Mouse (Mus musculus) ZHBTc4 (cell line): ENCODE measurements around the gene Pcgf6.
A peak's percentile ranks its signal among the peaks of the same experiment; 100 is the strongest.

Source experiments
- DNase-seq: peaks from one replicate; pipeline ENCODE4 v3.0.0-alpha.2; 2011; ENCODE audit warnings: low read depth, low spot score

Gene Pcgf6

DNA sequence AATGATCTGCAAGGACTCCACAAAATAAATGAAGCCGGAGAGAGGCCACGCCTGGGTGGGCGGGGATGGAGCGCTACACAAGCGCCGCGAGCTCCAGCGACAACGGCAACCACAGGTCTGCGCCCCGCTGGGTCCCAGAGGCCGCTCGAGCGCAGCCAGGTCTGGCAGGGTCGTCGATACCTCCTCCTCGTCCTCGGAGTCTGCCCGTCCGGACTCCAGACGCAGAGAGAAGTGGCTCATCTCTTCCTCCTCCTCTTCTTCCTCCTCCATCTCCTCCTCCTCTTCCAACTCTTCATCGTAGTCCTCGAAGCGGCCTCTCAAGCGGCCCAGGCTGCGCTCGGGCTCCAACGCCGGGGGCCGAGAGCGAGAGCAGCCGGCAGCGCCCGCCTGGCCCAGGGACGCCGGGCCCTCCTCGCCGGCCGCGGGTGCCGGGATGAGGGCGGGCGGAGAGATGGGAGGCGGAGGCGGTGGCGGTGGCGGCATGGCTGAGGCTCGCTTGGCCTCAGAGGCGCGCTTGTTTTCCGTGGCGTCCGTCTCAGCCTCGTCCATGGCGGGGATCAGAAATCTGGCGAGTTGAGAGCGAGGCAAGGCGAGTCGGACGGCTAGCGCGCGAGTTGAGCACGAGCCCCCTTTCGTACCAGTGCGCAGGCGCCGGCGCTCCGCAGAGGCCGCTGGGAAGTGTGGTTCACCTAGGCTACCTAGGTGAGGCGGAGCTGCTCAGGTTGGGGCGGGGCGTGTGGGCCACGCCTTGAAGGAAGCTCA, at the start of gene Pcgf6:
Gene Pcgf6, minus strand, starts transcription at position 636 of the 762 bp plus-strand sequence.
- DNase-seq, result peak; percentile 96

DNA sequence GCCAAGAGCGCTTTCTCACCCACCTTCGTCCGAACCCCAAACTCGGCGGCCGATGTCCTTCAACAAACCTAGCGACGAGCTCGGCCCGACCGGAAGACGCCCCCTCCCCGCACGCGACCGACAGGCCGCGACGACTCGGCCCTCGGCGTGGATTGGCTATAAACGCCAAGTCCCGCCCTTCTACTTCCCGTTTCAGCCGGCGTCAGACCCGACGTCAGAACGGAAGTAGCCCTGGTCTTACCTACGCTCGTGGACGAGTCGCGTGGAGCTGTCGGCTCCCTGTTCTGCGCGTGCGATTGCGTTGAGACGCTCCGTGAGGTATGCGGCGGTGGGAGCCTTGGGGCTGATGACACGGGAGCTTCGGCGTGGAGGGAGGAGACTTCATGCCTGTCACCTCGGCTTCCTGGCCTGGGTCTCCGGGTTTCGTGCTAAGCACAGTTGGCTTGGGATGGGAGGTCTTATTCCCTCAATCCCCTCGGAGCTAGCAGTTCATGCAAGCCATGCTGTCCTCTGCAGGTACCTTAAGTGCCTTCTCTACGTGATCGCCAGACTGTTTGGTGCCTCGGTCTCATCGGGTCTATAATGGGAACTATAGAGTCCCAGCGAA, 39.9 kb upstream of the Pcgf6 start, which contains the start of the genes Usmg5 and Pdcd11:
Gene Usmg5, minus strand, starts transcription at position 98 of the 607 bp plus-strand sequence.
Gene Pdcd11, plus strand, starts transcription at position 219 of the 607 bp plus-strand sequence.
- DNase-seq, result peak; percentile 98

DNA sequence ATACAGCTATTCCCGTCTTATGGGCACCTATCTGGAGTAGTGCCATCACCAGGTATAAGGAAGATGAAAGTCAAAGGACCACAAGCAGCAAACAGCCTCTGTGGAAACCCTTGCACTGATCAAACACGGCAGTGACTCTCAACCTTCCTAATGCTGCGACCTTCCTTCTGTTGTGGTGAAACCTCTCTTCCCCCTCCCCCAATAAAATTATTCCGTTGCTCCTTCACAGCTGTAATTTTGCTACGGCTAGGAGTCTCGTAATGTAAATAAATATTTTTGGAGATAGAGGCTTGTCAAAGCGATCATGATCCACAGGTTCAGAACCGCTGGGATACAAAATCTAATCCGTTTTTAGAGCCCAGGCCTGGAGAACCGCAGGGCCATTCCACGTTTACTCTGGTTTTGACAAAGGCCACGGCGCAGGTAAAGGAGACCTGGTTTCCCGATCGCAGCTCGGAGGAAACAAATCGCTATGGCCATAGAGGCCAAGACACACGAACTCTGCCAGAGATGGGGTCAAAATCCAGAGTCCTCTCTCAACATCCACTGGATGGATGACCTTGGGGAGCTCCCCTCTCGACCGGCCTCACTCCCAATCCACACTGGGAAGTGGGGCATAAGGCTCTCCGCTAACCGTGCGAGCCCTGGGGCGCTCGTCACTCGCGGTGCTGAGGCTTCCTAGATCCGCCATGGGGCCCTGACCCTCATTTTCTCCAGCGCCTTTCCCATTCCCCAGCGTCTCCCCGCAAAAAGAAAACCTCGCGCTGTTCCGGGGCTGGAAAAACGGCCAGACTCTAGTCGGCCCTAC, 39.2 kb upstream of the Pcgf6 start:
- no peak for DNase-seq

DNA sequence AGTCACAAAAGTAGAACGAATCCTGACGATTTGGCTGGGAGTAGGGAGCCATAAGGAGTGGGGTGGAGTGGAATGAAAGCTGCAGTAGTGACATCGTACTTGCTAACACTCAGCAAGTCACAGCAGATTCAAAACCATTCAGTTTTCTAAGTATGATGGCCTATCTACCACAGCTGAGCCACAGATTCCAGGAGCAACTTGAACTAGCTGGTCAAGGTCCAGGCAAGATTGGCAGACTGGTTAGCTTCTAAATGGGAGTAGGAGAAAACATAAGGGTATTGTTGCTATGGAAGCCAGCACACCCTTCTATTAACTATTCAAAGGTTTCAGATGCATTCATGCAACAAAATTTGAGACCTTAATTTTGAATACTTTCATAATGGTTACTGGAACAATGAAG, 37.5 kb upstream of the Pcgf6 start:
- no peak for DNase-seq

DNA sequence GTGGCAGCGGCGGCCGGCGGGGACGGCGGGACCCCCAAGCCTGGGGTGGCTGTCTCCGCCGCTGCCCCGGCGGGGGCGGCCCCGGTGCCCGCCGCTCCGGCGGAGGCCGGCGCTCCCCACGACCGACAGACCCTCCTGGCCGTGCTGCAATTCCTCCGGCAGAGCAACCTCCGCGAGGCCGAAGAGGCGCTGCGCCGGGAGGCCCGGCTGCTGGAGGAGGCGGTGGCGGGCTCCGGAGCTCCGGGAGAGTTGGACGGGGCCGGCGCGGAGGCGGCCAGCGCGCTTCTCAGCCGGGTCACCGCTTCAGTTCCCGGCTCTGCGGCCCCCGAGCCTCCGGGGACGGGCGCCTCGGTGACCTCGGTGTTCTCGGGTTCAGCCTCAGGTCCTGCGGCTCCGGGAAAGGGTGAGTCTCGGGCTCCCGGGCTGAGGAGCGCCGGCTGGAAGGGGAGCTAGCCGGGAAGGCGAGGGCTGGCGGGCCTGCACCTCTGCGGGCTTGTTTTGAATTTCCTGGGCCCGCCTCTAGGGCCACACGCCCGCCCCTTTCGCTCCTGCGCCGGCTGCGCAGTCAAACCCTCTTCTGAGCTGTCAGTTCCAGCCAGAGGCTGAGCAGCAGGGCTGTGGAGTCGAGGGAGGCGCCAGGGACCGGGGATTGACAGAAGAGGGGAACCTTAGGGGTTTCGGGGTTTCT, 17.4 kb upstream of the Pcgf6 start:
- peak; percentile 94 for DNase-seq

DNA sequence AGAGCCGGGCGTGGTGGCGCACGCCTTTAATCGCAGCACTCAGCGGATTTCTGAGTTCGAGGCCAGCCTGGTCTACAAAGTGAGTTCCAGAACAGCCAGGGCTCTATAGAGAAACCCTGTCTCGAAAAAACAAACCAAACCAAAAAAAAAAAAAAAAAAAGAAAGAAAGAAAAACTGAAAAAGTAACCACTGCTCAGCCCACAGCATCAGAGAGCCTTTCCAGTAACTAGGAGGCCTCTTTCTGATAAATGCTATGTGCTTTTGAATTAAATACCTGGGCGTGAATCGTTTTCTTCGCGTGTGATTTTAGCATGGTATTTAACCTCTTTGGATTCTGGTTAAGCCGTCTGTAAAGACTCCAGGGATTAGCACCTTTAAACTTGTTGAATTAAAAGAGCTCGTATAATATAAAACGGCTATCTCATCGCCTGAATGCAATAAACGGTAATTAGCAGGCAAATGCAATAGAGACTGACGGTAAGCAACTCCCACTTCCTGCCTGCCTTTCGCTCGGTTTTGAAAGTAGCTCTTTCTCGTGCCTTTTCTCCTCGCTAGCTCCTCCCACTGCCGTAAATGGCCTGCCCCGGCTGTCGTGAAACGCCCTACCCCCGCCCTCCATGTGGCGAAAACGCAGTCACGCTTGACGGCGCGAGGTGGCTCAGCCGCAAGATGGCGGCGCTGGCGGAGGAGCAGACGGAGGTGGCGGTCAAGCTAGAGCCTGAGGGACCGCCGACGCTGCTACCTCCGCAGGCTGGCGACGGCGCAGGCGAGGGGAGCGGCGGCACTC, 16.6 kb upstream of the Pcgf6 start, which contains the start of gene Taf5:
Gene Taf5, plus strand, starts transcription at position 651 of the 787 bp plus-strand sequence.
- peak; percentile 99 for DNase-seq

DNA sequence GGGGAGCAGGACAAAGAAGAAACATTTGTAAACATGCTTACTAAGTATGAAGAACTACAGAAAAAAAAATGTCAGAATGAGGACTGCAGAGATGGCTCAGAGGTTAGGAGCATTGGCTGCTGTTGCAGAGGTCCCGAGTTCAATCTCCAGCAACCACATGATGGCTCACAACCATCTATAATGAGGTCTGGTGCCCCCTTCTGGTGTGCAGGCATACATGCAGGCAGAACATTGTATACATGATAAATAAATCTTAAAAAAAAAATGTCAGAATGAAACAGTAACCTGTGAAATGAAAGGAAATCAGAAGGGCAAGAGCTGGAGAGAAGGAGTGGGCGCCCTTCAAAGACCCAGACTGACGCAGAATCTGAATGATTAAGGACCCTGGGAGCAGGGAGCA, 15.2 kb upstream of the Pcgf6 start:
- no peak for DNase-seq

DNA sequence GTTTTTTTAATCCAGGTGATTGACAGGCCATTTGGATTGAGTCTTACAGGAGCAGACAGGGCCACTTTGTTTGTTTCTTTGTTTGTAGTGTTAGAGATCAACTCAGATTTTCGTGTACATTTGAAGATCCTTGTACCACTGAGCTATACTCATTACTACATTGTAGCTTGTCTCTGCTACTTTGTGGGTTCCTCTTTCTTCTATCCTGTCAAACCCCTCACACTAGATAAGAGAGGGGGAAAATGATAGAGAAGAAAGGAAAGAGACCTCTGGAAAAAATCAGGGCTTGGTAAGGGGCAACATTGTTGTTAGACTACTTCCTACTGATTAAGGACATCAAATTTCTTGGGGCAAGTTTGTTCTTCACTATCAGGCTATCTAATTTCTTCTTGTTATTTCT, 7.0 kb upstream of the Pcgf6 start:
- no peak for DNase-seq

DNA sequence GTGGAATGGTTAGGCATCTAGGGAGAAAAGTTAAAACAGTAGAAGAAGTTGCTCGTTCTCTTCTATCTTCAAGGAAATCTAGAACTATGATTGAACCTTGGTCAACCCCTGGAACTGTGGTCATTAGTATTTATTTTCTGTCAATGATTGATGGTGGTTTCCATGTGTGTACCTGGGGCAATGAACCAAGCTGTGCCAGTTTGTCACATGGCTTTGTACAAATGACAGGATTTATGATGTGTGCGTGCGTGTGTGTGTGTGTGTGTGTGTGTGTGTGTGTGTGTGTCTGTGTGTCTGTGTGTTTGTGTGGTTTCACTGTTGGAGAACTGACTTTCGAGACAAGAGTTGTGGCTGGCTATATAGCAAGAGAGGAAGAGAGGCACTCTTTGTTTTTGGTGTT, 2.8 kb upstream of the Pcgf6 start:
- DNase-seq, result no peak

DNA sequence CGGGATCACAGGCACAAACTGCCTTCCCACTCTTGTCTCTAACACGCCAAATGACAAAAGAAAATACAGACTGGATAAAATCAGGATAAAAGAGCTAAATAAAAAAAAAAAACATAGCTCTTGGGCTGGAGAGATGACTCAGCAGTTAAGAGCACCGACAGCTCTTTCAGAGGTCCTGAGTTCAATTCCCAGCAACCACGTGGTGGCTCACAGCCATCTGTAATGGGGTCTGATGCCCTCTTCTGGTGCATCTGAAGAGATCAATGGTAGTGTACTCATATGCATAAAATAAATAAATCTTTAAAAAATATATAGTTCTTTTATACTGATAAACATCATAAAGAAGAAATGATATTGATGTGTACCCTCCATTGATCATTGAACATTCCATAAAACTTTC, 2.2 kb upstream of the Pcgf6 start:
- DNase-seq, result no peak

DNA sequence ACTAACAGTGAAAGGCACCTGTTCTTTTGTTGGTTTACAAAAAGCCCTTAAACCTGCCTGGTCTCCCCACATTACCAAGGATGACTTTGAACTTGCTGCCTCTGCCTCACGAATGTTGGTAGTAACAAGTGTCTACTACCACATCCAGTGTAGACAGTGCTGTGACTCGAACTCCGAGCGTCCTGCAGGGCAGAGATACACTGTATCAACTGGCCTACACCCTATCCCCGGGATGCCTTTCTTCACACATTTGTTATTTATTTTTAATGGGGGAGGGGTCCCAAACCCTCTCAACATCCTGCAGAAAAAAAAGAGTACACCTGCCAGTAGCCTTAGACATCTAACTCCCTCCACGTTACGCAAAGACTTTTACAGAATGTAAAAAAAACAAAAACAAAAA, 866 bp downstream of the Pcgf6 start:
- DNase-seq, result no peak

DNA sequence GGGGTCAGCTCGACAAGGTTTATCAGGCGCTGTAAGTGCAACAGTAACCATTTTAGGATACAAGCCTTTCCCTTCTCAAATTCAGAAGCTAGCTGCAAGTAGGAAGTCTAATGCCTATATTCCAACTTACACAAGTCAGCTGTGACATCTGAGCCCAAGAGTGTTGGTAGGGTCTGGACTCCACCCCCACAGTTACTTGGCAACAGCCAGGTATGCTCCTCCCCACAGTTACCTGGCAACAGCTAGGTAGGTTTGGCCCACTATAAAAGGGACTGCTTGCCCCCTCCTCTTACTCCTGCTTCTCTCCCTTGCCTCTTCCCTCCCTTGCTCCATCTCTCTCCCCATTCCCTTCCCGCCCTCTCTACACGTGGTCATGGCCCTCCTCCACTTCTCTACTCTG, 1.6 kb downstream of the Pcgf6 start:
- DNase-seq, result peak; percentile 43

DNA sequence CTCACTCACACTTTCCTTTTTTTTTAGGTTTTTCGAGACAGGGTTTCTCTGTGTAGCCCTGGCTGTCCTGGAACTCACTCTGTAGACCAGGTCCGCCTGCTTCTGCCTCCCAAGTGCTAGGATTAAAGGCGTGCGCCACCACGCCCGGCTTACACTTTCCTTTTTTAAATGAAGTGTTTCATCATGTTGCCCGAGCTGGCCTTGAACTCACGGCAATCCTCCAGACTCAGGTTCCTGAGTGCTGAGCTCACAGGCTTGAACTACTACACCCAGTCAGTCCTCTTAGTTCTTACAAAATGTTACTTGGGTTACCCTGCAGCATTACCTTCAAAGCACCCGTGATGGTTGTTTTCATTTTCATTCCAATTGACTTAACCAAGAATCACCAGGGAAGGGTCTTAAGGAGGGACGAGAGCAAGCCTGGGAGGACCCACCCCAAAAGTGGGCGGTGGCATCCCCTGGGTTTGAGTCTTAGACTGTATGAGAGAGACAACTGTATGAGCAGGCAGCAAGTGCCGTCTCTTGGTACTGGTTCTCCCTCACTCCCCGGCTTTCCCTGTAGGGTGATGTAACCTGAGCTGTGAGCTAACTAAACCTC, 3.4 kb downstream of the Pcgf6 start:
- peak; percentile 97 for DNase-seq

DNA sequence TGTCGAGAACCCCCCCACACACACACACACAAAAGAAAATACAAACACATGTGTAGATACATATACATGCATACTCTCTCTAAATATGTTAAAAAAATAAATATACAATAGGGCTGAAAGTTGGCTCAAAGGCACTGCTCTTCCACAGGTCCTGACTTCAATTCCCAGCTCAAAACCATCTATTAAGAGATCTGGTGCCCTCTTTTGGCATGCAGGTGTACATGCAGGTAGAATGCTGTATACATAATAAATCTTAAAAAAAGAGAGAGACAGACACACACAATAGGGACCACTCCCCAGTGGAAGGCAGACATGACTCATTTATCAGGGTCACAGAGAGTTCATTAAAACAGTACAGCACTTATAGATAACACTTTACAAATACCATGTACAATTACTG, 4.4 kb downstream of the Pcgf6 start:
- no peak for DNase-seq

DNA sequence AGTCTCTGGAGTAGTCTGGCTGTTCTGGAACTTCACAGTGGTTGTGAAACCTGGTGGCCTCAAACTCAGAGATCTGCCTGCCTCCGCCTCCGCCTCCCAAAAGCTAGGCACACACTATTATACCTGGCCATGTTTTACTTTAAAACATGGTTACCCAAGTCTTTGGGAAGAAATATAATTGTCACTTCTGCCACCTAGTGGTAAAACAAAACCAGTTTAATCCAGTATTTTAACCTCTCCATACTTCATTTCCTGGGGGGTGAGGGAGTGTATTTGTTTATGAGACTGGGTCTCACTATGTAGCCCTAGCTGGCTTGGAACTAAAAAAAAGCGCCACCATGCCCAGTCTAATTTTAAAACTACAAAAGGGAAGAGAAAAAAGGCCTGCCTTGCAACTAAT, 7.1 kb downstream of the Pcgf6 start:
- DNase-seq, result no peak

DNA sequence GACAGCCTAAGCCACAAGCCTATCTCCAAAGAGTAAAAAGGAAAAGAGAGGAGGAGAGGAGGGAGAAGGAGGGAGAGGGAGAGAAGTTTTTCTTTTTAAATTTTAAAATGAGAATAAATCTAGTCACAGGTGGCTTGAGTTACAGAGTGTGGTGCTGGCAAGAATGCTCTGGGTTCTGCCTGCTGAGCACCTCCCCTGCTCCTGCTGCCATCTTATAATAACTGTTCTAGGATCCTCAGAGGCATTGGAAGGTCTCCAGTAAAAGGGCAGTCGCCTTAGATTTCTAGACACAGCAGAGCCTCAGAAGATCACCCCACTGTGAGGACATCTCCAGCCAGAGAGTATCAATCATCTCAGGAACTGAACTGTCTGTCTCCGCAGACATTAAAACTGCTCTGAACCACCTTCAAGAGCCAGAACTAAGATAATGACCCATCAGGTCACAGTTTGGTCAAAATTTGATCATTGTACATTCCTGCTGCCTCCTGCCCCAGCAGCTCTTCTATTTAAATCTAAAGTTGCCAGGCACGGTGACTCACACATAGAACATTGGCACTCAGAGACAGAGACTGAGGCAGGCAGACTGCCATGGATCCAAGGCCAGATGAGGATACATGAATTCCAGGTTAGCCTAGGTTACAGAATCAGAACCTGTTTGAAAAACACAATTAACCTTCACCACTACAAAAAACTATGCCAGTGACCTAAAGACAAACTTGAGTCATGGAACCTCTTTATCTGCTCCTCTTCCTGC, 9.8 kb downstream of the Pcgf6 start:
- no peak for DNase-seq

DNA sequence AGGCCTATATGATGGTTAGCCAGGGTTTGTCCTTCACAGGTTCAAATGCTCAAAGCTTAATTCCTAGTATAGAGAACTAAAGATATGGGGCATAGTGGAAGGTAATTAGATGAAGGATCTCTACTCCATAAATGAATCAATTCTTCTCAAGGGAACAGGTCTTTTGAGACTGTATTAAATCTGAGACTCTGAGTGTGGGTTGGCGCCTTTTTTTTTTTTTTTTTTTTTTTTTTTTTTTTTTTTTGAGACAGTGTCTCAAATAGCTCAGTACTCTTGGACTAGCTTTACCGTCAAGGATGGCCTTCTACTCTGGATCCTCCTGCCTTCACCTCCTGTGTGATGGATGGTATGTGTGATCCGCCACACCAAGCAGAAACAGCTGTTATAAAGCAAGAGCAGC, 14.1 kb downstream of the Pcgf6 start:
- no peak for DNase-seq

DNA sequence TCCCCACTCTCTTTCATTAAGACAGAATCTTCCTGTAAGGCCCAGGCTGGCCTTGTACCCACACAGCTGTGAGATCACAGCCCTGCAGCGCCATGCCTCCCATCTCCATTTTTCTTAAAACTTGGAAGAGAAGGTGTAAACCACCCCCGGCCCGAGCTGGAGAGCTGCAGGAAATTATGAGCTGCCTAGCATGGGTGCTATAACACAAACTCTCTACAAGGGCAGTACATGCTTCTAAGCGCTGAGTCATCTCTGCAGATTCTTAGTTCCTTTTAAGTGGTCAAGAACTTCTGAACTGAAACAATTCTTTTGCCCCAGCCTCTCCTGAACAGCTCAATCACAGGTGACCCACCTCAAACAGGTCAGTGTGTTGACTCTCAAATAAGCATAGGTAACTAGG, 15.8 kb downstream of the Pcgf6 start:
- no peak for DNase-seq

DNA sequence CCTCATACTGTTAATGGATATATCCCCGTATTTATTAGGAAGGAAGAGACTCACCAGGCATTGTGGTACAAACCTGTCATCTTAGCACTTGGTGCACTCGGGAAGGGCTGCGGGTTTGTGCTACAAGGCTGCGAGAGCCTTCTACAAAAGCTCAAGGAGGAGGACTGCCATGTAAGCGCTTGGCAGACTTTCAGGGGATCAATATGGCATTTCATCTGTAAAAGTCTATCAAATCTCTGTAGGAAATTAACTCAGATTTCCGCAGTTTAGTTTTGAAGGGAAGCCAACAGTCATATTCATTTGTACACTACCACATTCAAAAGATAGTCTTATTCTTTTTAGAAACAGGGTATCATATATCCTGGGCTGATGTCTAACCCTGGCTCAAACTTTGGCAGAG, 18.9 kb downstream of the Pcgf6 start:
- DNase-seq, result no peak

DNA sequence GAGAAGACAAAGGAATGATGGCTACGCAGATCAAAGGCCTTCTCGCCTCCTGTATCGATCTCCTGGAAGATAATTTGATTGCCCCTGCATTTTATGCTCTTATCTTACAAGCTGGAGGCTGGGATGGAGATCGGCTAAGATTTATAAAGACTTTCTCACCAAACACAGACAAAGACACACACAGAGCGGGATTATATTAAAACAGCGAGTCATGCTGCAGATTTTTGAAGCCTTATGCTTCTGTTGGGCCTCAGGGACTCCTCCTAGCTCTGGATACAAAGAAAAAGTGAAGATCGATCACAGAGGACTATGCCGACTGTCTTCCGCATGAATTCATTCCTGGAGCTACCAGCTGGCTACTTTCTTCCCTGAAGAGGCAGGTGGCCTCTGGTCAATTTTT, 20.9 kb downstream of the Pcgf6 start:
- no peak for DNase-seq
